Mouse (Mus musculus): ENCODE measurements around the gene Tnfsf9. TPM values are rescaled to one million over a fixed set of nuclear protein-coding genes. Genes with fewer than 3 reads are reported as not detected.
"Not testable (repeated sequence)": the region's sequence is repeated elsewhere in the genome, so short reads cannot be mapped to it uniquely, and the experiment has no call there.

The Tnfsf9 gene
- polyA plus RNA-seq, 1 experiment: 7.0 TPM

DNA sequence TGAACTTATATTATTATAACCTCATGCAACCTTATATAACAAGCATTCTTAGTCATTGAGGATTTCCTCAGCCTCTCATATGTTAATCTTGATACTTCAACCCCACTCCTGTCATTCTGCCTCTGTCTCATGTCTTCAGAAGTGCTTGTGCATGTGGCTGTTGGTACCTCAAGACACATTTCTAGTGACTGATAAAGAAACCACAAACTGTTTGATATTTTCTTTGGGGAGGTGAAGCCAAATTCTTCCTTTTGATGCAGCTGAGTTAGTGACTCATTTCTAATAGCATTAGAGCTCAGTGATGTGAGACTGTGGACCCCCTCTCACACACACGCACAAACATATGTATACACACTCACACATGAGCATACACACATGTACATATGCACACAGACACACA is 26.7 kb downstream of the Tnfsf9 start:
- Histone ChIP-seq H3K4me2 (ENCODE audit: low read depth) (no peak overlapping the region), H3ac (ENCODE audit: control insufficient read depth, insufficient read length) (no peak overlapping the region), H3K27me3 (ENCODE audit: control insufficient read depth, insufficient read depth, insufficient read length) (no peaks in the 10 kb centered on the region), H3K4me3 (no peak overlapping the region), H3K36me3 (ENCODE audit: control insufficient read depth, insufficient read depth) (no peaks in the 10 kb centered on the region), H3K79me2 (ENCODE audit: control insufficient read depth, insufficient read depth) (no peaks in the 10 kb centered on the region)
- TF ChIP-seq CEBPB (IDR thresholded peaks at IDR 0.05; ENCODE audit: insufficient read depth, poor library complexity, severe bottlenecking) (no peak), REST (IDR thresholded peaks at IDR 0.05; ENCODE audit: insufficient read depth, insufficient read length) (no peak), SRF (IDR thresholded peaks at IDR 0.05; ENCODE audit: control insufficient read depth, insufficient read length, low read depth) (no peak), USF1 (IDR thresholded peaks at IDR 0.05; ENCODE audit: low read depth) (no peak), MAX (IDR thresholded peaks at IDR 0.05; ENCODE audit: low read depth) (no peak), POLR2A (IDR thresholded peaks at IDR 0.05; ENCODE audit: insufficient read length, low read depth) (no peak), MYOD1 (IDR thresholded peaks at IDR 0.05; ENCODE audit: control insufficient read depth in 1 of 3, insufficient read length in 2 of 3, low read depth in 2 of 3) (no peak)

DNA sequence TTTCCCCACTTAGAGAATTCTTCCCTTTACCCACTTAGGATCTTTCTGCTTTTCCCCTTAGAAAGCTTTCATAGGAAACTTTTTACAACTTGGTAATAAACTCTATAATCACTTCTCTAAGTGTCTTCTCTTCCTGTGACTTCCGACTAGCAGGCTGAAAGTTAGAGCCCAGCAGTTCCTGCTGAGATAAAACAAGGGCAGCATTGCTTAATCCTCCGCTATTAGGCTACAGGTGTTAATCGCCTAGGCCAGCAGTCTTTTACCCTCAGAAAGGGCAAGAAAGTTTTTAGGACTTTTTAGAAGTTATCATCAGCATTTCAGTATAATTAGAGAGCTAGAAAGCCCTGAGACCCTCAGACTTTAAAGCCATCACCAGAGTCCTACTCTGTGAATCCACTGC is 28.9 kb downstream of the Tnfsf9 start:
- not testable (repeated sequence) for H3K79me2 ChIP-seq (ENCODE audit: control insufficient read depth, insufficient read depth); H3K27me3 ChIP-seq (ENCODE audit: control insufficient read depth, insufficient read depth, insufficient read length); H3K4me3 ChIP-seq; H3K36me3 ChIP-seq (ENCODE audit: control insufficient read depth, insufficient read depth); H3ac ChIP-seq (ENCODE audit: control insufficient read depth, insufficient read length); H3K4me2 ChIP-seq (ENCODE audit: low read depth)

DNA sequence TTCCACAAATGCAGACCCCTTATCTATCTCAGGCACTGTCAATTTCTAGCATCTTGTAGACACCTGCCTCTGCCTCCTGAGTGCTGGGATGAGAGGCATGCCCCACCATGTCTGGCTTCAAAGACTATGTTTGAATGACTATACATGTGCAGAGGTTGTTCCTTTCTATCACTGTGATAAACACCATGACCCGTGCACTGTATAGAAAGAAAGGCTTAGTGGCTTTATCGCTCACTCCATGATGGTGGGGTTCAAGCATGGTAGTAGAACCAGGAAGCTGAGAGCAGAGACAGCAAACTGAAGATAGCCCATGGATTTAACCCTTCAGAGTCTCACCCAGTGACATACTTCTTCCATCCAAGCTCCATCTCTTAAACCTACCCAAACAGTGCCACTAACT is 29.6 kb downstream of the Tnfsf9 start:
- no peak overlapping the region for H3K4me3 ChIP-seq

DNA sequence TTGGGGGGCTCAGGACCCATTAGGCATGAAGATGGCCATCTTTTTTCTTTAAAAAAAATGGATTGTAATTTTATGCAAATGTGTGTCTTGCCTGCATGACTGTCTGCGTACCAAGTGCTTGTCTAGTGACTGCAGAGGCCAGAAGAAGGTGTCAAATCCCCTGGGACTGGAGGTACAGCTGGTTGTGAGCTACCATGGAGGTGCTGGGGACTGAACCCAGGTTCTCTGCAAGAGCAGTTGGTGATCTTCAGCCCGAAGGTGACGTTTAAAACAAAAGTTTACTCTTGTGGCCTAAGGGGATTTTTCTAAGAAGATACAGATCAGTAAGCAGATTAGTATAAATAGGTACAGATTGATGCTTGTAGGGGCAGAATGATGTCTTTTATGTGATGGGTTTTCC is 30.5 kb downstream of the Tnfsf9 start:
- Histone ChIP-seq H3K4me2 (ENCODE audit: low read depth) (no peak overlapping the region), H3K79me2 (ENCODE audit: control insufficient read depth, insufficient read depth) (no peaks in the 10 kb centered on the region), H3K4me3 (no peak overlapping the region), H3K36me3 (ENCODE audit: control insufficient read depth, insufficient read depth) (no peaks in the 10 kb centered on the region), H3ac (ENCODE audit: control insufficient read depth, insufficient read length) (no peak overlapping the region), H3K27me3 (ENCODE audit: control insufficient read depth, insufficient read depth, insufficient read length) (no peaks in the 10 kb centered on the region)
- no peak for TF ChIP-seq USF1 (IDR thresholded peaks at IDR 0.05; ENCODE audit: low read depth)
- no peak for TF ChIP-seq E2F4 (IDR thresholded peaks at IDR 0.05; ENCODE audit: insufficient read depth)
- TF ChIP-seq SRF (IDR thresholded peaks at IDR 0.05; ENCODE audit: control insufficient read depth, insufficient read length, low read depth): no peak
- TF ChIP-seq TCF12 (IDR thresholded peaks at IDR 0.05; ENCODE audit: insufficient read depth, poor library complexity, severe bottlenecking): no peak
- TF ChIP-seq POLR2AphosphoS2 (IDR thresholded peaks at IDR 0.05; ENCODE audit: insufficient read length, low read depth): no peak
- TF ChIP-seq TCF3 (IDR thresholded peaks at IDR 0.05; ENCODE audit: insufficient read length, low read depth): no peak
- no peak for TF ChIP-seq MYOG (IDR thresholded peaks at IDR 0.05; ENCODE audit: control insufficient read depth in 1 of 3, insufficient read depth in 1 of 3, insufficient read length in 2 of 3, low read depth in 2 of 3)
- TF ChIP-seq CEBPB (IDR thresholded peaks at IDR 0.05; ENCODE audit: insufficient read depth, poor library complexity, severe bottlenecking): no peak
- no peak for TF ChIP-seq MAX (IDR thresholded peaks at IDR 0.05; ENCODE audit: low read depth)
- TF ChIP-seq MYOD1 (IDR thresholded peaks at IDR 0.05; ENCODE audit: control insufficient read depth in 1 of 3, insufficient read length in 2 of 3, low read depth in 2 of 3): no peak
- no peak for TF ChIP-seq REST (IDR thresholded peaks at IDR 0.05; ENCODE audit: insufficient read depth, insufficient read length)
- TF ChIP-seq POLR2A (IDR thresholded peaks at IDR 0.05; ENCODE audit: insufficient read length, low read depth): no peak

More for the DNA sequence above, 29.6 kb downstream of the Tnfsf9 start:
- Histone ChIP-seq H3K36me3 (ENCODE audit: control insufficient read depth, insufficient read depth) (no peaks in the 10 kb centered on the region), H3K4me2 (ENCODE audit: low read depth) (no peak overlapping the region), H3K27me3 (ENCODE audit: control insufficient read depth, insufficient read depth, insufficient read length) (no peaks in the 10 kb centered on the region), H3K79me2 (ENCODE audit: control insufficient read depth, insufficient read depth) (no peaks in the 10 kb centered on the region), H3ac (ENCODE audit: control insufficient read depth, insufficient read length) (no peak overlapping the region)
- TF ChIP-seq CEBPB (IDR thresholded peaks at IDR 0.05; ENCODE audit: insufficient read depth, poor library complexity, severe bottlenecking) (no peak), POLR2AphosphoS2 (IDR thresholded peaks at IDR 0.05; ENCODE audit: insufficient read length, low read depth) (no peak), USF1 (IDR thresholded peaks at IDR 0.05; ENCODE audit: low read depth) (no peak)

DNA sequence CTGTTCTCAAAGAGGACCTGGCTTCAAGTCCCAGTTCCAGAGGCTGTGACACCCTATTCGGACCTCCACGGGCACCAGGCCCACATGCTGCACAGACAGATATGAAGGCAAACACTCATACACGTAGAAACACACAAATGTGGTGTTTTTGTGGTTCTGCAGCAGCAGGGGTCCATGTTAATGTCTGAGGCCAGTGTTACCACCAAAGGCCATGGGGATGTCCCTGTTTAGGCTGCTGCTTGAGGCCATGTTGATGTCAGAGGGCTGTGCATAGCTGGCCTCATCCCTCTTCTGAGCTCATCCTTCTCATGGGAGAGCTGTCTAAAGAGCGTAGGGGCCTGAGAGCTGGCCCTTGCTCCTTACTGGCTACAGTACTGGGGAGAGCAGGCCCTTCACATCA is 33.6 kb downstream of the Tnfsf9 start:
- no peak for TF ChIP-seq SRF (IDR thresholded peaks at IDR 0.05; ENCODE audit: control insufficient read depth, insufficient read length, low read depth)
- TF ChIP-seq E2F4 (IDR thresholded peaks at IDR 0.05; ENCODE audit: insufficient read depth): no peak
- no peak for TF ChIP-seq MYOG (IDR thresholded peaks at IDR 0.05; ENCODE audit: control insufficient read depth in 1 of 3, insufficient read depth in 1 of 3, insufficient read length in 2 of 3, low read depth in 2 of 3)
- no peak for TF ChIP-seq REST (IDR thresholded peaks at IDR 0.05; ENCODE audit: insufficient read depth, insufficient read length)
- TF ChIP-seq MAX (IDR thresholded peaks at IDR 0.05; ENCODE audit: low read depth): no peak
- no peak for TF ChIP-seq CEBPB (IDR thresholded peaks at IDR 0.05; ENCODE audit: insufficient read depth, poor library complexity, severe bottlenecking)
- no peak for TF ChIP-seq TCF3 (IDR thresholded peaks at IDR 0.05; ENCODE audit: insufficient read length, low read depth)
- TF ChIP-seq POLR2AphosphoS2 (IDR thresholded peaks at IDR 0.05; ENCODE audit: insufficient read length, low read depth): no peak
- no peak for TF ChIP-seq POLR2A (IDR thresholded peaks at IDR 0.05; ENCODE audit: insufficient read length, low read depth)
- no peak for TF ChIP-seq USF1 (IDR thresholded peaks at IDR 0.05; ENCODE audit: low read depth)
- no peak for TF ChIP-seq TCF12 (IDR thresholded peaks at IDR 0.05; ENCODE audit: insufficient read depth, poor library complexity, severe bottlenecking)
- no peak for TF ChIP-seq MYOD1 (IDR thresholded peaks at IDR 0.05; ENCODE audit: control insufficient read depth in 1 of 3, insufficient read length in 2 of 3, low read depth in 2 of 3)
- no peak overlapping the region for H3K4me2 ChIP-seq (ENCODE audit: low read depth)

More for the DNA sequence above, 33.6 kb downstream of the Tnfsf9 start:
- H3ac ChIP-seq (ENCODE audit: control insufficient read depth, insufficient read length): no peak overlapping the region
- no peaks in the 10 kb centered on the region for H3K36me3 ChIP-seq (ENCODE audit: control insufficient read depth, insufficient read depth)
- no peak overlapping the region for H3K4me3 ChIP-seq
- H3K79me2 ChIP-seq (ENCODE audit: control insufficient read depth, insufficient read depth): no peaks in the 10 kb centered on the region
- no peaks in the 10 kb centered on the region for H3K27me3 ChIP-seq (ENCODE audit: control insufficient read depth, insufficient read depth, insufficient read length)
